Mouse (Mus musculus): ENCODE results near the gene Naaladl2.

The Naaladl2 gene

DNA sequence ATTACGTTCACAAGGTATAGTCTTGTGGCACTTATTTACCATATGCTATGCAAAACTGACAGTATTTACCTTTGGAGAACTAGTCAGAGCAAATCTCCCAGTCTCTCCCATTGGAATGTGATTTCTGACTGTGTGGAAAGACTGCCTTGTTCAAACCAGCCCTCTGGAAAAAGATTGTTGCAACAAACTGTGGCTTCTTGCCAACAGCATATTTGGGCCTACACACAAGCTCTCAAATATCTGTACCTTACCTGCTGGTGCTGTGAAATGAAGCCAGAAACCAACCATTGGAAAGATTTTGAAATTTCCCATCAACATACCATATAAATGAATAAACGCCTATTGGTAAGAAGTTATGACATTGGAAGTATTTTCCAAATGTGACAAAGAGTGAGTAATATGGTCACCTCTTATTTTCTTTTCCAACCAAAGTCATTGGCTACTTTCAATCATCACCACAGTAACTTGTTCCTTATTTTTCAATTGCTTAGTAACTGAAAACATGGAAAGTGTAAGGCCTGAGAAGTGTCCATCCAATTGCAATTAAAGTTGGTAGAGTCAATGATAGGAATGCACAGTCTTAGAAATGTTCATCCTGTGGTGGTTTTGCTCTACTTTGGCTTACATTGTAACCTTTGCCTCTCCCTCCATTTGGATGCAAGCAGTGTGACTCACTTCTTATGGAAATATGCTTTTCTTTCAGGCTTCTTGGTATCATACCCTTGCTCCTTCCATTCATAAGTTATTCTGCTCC is 453.7 kb downstream of the Naaladl2 start:
- DNase-seq (ENCODE audit: low read depth, low spot score) = no peak

DNA sequence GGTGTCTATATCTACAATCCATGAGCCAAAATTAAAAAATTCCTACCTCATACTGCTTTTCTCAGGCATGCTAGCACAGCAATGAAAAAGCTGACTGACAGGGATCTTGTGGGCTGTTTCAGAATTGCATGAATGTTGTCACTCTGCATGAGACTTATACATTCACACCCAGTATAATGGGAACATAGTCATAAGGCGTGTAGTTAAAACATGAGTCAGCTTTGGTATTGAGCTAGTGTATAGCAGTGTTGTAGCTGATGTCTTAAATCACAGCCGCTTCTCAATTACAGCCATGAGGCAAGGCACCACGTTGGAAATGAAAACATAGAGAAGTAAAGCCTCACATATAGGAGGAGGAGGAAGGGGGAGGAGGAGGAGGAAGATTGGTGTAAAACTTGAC is 473.6 kb downstream of the Naaladl2 start:
- DNase-seq (ENCODE audit: low read depth, low spot score) = no peak

DNA sequence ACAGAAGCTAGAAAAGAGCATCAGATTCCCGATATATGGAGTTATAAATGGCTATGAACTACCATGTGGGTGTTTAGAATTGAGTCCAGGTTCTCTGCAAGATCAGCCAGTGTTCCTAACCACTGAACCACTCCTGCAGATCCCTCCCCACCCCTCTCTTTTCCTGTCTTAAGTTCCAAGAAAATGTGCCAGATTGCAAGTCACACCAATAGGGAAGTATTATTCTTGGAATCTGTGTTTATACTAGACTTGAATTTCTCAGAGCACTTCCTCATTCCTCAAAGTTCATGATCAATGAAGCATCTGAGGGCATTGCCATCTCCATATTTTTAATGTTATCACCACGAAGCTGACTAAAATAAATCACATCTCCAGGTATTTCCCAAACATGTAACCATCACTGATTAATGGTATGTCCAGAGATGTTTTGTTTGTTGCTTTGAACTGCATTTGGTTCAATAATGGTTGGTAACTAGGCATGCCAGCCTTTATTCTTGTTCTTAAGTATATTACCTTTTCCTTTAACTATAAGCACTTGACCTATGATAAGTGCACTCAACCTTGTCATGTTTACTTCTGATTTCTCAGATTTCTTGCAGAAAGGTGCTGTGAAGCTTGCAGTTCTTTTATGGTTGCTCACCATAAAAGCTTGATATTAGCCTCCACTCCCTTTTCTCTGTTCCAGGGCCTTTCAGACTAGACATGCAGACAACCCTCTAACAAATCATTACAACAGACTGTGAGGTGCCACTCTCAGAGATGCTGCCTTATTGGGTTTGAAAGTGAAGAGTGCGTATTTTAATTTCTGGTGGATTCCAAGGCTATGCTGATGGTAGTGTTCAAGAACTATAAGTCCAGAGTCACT is 475.8 kb downstream of the Naaladl2 start:
- no peak for DNase-seq (ENCODE audit: low read depth, low spot score)

DNA sequence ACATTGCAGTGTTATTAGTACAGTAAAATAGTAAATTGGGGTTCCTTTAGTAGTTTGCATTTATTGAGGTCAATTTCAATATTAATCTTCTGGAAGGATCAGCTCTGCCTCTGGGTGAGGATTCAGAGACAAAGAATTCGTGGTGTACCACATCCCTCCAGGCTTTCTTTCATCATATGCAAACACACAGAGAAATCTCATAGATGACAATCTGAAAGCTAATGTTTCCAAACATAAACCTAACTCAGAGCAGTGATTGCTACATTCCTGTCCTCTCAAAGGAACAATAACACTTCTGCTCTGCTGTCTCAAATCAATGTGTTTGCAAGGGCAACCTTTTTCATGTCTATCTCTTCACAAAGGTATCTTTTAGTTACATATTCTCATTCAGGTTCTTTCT is 478.7 kb downstream of the Naaladl2 start:
- DNase-seq (ENCODE audit: low read depth, low spot score) = no peak

DNA sequence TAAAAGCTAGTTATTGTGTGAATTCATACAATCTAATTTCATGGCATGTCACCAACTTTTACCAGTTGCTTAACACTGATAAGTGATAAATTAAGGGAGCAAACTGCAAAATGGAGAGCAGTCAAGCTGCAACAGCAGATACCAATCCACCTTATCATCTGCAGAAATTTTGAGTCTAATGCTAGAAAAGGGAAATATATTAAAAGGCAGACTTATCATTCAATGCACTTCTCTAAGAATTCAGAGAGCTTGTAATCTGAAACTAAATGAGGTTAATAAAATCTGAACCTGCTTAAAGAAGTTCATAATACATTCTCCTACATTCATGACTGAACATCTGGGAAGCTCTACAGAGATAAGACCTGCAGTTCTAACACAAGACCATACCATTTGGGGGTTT is 480.3 kb downstream of the Naaladl2 start:
- no peak for DNase-seq (ENCODE audit: low read depth, low spot score)

DNA sequence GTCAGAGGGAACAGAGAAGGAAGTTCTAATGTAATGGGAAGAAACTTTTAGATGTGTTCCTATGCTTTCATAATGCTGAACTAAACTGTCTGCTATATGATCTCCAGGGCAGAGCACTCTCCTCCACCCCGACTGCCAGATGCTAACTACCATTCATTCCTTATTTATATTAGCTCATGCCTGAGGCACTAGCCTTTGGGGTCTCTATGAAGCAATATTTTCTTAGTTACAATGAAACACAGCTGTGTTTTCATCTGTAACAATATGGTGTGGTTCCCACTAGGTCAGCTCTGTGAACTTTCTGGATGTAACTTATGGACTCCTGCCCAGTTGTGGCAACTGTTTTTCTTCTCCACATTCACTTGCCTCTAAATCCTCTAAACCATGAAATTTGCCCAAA is 514.0 kb downstream of the Naaladl2 start:
- no peak for DNase-seq (ENCODE audit: low read depth, low spot score)

DNA sequence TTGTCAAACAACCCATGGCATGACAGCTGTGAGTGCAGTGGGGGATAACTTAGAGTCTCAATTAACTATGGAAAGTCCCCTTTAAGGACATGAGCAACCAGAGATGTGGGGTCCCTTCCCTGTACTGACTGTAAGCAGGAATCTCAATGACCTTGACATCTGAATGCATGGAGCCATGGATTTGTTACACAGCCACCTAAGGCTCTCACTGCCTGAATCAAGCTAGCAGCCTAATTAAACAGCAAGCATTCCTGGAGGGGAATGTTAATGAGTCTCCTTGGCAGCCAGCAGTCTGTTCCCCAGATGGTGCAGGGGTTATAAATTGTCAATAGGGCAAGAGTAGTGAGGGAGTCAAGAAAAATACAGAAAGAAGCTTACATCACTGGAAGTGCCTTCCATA is 538.6 kb downstream of the Naaladl2 start:
- no peak for DNase-seq (ENCODE audit: low read depth, low spot score)

DNA sequence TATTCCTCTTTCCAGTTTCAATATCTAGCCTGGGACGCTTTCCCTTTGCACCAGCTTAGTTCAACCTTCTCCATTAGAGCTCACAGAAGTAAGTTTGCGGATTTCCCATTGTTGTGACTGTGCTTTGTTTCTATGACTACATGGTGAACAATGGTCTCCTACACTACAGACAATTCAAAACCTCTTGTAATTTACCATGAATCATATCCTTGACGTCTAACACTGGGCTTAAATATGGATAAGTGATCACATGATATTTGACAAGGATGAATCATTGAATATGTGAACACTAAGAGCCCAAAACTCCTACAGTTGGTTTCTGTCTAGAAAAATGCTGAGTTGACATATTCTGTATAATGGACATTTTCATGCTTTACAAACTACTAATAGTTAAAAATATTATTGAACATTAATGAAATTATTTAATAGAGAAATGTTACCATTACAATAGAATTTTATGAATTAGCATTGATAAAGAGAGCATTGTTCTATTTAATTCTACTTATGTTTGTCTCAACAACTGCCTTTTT is 539.2 kb downstream of the Naaladl2 start:
- DNase-seq (ENCODE audit: low read depth, low spot score) = no peak

DNA sequence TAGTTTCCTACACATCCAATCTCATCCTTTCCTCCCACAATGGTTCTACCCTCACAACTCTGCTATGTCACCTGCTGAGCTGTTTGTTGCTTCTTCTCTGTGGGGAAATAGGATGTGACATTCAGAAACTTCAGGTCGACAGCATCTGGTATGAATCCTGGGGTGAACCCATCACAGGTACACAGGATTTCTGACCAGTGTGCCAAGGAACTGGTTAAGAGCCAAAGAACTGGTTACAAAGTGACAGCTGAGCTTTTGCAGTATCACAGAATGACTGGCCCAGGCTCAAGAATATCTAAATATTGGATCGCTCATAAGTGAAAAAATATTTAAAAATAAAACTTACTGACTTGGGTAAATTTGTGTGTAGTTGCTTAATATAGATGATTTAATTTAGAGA is 548.6 kb downstream of the Naaladl2 start:
- DNase-seq (ENCODE audit: low read depth, low spot score) = no peak

DNA sequence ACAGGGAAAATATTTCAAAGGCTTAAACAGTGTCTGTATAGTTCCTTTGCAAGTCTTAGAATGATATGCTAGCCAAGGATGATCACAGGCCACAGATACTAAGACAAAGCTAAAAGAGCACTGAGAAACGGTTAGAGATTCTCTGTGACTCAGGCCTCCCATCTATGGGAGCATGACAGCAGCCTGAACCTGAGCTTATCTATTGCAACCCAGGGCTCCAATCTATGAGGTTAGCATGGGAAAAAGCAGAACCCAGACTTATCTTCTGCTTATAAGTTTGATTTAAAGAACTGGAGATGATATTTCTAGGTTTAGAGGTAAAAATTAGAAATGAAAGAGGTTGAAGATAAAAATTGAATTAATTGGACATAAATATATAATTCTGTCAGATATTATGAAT is 587.4 kb downstream of the Naaladl2 start:
- DNase-seq (ENCODE audit: low read depth, low spot score) = no peak

DNA sequence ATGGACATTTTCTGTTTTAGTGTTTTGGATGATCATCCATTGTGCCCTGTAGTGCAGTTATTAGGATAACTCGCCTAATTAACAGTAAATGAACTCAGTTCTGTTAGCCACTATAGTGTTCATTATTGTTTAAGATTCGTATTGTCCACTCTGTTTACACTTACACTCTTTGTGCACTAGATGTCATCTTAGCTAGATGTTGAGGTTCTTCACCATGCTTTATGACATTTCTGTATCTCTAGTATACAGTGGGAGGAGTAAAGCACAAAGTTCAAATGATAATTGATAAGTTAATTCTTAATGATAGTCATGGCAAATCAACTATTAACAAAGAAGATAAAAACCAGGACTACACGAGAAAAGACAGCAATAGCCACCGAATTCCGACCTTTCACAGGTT is 590.4 kb downstream of the Naaladl2 start:
- no peak for DNase-seq (ENCODE audit: low read depth, low spot score)

DNA sequence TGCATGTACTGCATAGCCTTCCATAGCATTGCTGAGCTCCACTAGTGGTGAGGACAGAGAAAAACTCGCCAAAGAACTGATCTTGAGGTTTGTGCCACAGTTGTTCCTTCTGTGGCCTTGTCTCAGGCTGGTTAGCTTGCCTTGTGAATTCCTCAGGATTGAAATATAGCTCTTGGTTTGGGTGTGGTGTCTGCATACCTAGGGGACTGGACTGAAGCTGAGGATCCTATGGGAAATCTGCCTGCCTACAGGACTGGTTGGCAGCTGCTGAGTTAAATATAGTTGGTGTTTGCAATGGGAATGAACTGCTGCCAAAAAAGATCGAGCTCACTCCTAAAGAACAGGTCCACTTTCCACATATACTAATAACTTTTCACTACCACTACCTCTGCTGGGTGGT is 591.4 kb downstream of the Naaladl2 start:
- no peak for DNase-seq (ENCODE audit: low read depth, low spot score)

DNA sequence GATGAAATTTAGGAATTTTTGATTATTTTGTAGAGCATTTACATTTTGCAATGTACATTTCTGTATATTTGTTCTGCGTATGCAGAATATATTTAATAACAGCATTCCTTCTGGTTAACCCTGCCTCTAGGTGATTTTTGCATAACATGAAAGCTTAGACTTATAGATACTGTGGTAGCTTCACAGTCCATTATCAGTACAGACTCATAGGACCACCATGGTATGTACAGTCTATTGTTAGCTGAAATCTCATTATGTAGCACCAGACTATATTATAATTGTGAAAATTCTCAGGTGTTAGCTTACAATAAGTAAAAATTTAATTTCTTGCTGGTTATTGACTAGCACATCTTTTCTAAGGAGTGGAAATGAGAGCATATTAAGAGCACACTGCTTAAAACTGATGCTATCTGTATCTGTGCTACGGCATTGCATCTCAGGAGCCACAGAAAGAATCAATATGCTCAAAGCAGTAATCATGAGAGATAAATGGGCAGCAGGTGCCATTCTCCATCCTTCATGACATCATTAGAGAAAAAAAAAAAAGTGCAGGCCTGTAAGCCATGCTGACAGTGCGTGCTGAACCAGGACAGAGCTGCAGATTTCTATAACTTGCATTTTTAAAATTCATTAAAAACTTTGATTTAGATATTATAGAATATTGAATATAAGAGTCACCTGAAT is 610.1 kb downstream of the Naaladl2 start:
- no peak for DNase-seq (ENCODE audit: low read depth, low spot score)

DNA sequence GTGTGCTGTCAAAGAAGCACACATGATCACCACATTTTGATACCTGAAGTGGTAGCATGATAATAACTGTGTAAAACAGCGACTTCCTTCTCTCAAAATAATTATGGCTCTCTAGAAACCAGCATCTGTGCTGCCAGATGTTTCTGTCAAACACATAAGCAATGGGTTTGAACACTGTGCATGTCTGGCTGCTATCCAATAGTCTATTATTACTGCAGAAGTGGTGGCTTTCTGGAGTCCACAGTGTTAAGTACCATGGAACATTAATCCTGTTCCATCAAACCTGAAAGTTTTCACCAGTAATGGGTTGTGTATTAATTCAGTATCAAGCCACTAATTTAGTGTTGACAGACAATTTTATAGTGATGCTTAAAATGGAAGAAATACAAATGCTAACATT is 629.1 kb downstream of the Naaladl2 start:
- no peak for DNase-seq (ENCODE audit: low read depth, low spot score)

DNA sequence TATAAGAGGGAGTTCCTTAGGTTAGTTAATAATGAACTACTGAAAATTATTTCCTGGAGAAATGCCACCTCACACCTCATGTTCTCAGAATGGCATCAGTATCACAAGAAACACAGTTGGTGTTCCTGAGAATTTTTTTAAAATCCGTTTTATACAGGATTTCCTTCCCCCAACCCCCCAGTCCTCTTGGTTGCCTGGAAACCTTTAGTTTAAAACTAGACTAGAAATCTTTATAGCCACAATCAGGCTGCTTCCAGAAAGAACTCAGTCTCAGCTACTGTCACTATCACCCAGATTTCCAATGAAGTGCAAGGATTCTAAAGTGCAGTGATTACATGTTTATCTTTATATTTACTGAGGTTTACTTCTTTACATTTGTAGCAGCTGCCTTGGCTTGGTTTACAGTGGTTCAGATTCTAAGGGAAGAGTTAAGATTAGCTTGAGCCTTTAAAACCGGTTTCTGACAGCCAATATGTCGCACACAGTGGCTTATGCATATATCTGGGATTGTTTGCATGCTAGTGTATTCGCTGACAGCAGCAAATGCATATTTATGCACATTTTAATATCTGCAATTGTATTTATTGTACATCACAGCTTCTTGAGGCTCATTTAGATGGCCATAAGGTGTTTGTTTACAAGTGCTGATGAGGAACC is 657.5 kb downstream of the Naaladl2 start:
- no peak for DNase-seq (ENCODE audit: low read depth, low spot score)

DNA sequence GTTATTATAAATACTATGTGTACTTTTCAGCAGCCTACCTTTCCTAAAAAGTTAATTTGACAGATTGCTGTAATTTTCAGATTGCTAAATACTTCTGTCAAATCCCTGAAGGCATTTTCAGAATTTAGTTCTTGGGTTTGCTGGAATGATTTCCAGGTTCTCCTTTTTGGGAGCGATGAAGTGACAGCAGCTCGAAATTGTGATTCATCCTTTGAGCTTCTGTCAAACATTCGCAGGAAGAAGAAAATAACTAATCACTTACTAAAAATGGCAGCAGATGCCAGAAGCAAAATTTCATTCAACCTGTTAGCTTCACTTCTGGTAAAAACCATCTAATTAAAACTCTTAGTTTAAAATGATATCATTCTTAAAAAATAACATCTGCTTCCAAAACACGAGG is 680.1 kb downstream of the Naaladl2 start:
- no peak for DNase-seq (ENCODE audit: low read depth, low spot score)

DNA sequence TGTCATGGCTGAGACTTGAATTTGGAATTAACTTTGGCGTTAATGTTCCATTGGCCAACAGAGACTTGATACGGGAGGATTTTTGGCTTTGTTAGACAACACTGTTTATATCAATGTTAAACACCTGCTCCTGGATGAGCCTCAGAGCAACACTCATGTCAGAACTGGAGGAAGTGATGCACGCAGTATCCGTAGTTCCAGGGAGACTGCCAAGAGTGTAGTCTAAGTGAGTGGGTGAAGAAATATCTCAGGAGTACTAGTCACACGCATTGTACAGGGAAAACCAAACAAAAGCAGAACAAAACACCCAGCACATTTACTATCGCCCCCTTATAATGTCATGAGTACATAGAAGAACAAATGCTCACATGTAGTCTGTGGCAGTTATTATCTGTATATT is 703.4 kb downstream of the Naaladl2 start:
- DNase-seq (ENCODE audit: low read depth, low spot score) = no peak

DNA sequence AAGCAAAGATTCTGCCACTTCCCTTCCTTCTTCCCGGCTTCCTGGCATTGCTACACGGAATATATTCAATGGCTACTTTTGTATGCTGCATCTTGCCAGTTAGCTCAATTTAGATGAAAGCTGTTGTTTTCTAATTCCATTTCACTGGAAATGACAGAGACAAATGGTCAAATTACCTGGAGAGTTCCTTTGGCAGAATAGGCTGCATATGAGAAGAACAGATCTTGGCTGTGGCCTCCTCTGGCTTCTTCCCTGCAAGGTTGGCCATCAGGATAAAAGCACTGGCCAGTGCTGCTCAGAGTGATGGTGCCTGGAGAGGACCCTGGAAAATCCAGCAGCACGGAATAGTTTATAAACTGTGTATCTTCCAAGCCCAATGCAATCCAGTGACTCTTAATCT is 711.3 kb downstream of the Naaladl2 start:
- DNase-seq (ENCODE audit: low read depth, low spot score) = no peak

DNA sequence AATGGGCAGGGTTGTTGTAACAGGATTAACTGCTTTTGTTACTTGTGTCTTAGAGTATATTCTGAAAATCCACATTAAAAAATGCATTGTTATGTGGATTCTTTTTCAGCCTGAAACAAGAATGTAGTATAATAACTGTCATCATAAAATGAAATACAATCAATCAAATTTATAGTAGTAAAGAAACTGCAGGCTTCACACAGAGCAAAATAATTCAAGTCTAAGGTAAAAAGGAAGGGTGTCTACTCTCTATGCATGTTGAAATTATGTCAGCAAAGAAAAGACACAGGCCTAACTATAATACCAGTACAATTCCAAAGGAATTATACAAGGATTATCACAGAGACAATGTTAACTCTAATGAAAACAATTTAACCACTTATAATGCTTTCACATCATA is 752.3 kb downstream of the Naaladl2 start:
- DNase-seq (ENCODE audit: low read depth, low spot score) = no peak

DNA sequence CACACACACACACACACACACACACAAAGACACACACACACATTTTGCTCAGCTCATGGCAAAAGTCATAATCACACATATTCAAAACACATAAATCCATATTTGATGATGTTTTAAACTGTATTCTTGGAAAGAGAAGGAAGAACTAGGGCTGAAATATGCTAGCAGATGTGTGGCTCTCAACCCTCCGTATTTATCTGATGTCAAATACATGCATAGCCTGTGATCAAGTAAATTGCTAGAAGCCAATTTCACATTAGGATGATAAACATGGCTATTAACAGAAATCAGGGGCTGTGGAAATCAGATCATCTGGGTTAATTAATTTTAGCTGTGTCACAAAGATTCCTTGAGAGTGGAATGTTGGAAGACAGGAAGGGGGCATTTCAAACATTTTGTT is 752.8 kb downstream of the Naaladl2 start:
- no peak for DNase-seq (ENCODE audit: low read depth, low spot score)

DNA sequence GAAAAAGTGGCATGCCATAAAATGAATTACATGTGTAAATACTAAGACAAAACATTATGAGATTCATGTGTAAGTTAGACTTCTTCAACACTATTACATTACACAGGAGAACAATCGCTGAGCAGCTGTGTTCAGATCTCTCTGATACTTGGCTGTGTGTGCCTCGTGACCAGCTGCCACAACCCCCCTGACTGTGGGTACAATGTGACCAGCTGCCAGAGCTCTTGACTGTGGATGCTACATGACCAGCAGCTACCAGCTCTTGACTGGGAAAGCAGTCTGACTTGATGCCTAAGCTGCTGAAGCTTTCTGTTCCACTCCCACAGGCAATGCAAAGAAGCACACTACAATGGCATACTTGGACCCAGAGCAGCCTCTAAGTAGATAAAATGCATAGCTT is 789.1 kb downstream of the Naaladl2 start:
- no peak for DNase-seq (ENCODE audit: low read depth, low spot score)
